Mouse (Mus musculus): Measurements from ENCODE around the gene Rtn1.

DNA sequence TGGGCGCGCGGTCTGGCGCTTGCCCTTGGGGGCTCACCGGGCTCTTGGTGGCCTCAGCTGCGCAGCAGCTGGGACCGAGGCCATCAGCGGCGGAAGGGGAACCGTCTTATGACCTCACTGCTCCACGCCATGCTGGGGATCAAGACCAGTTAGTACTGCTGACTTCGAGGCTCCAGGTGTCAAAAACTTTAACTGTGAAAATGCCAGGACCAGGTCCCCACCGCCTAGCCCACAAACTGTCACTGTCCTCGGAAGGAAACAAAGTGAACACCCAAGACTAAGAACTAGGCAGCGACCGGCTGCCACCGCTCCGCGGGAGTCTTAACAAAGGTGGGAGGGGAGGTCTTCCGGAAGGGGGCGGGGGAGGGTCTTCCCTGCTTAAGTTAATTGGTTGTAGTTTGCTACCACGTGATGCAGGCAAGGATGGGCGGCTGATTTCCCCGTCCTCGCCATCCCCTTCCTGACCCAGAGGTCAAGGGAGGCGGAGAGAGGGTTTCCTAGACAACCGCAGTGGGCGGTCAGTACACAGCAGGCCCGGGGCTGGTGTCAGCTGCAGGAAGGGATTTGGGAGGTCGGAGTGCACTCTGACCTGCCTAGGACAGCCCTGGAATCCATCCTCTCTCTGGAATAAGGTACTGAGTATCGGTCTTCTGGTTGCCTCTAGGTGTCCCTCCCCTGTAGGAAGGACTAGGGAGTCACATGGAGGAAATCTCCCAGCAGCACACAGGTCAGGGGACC lies 33.2 kb upstream of the Rtn1 start, which contains the start of gene Lrrc9:
- TF ChIP-seq CTCF (IDR thresholded peaks at IDR 0.05; ENCODE audit: low read depth, low read length) (no peak), POLR2A (IDR thresholded peaks at IDR 0.05; ENCODE audit: extremely low read depth, insufficient read depth, low read length) (no peak)

Data from liver, adult 2 months (tissue).